Mouse (Mus musculus): Measurements from ENCODE around the gene Evpl.
A peak's percentile ranks its signal among the peaks of the same experiment; 100 is the strongest.

The Evpl gene

GRCm38 (mm10) chr11:116255982-116256675 lies 18.3 kb upstream of the Evpl start:
- no peak for DNase-seq (ENCODE audit: extremely low spot score, low read depth, low spot score)

DNA sequence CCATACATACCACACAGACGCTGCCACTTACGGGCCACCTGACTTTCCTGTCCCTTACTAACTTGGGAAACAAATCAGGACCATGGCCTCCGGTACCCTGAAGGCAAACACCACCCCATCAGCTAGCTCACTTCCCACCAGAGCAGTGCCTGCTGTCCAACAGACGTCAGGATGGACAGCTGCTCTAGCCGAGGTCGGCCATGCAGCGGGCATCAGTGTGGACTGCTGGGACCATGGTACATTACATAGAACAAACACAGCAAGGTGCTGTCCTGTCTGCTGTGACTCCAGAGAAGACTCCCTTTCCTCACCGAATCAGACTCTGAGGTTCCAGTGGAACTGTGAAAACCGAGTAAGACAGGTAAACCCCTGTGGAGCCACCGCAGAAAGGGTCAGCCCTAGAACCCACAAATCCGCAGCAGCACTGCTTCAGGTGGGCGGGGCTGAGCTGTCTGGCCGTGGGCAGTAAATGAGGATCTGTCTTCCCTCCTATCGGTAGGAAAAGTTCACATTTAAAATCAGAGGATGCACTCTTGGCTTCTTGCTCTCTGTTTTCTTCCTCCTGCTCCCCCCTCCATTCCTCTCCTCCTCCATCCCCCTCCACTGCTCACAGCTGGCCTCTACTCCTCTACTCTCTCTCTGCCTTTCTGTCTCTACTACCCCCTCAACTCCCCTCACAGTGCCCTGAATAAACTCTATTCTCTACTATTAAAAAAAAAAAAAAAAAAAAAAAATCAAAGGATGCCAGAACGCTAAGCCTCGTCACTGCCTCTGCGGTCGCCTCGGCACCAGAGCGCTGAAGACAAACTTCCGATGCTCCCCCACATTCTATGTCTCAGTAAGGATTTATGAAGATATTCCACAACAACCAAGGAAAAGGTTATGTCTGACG lies 17.5 kb upstream of the Evpl start:
- no peak for DNase-seq (ENCODE audit: extremely low spot score, low read depth, low spot score)

GRCm38 (mm10) chr11:116254627-116255026 lies 16.8 kb upstream of the Evpl start:
- DNase-seq (ENCODE audit: extremely low spot score, low read depth, low spot score) = no peak

DNA sequence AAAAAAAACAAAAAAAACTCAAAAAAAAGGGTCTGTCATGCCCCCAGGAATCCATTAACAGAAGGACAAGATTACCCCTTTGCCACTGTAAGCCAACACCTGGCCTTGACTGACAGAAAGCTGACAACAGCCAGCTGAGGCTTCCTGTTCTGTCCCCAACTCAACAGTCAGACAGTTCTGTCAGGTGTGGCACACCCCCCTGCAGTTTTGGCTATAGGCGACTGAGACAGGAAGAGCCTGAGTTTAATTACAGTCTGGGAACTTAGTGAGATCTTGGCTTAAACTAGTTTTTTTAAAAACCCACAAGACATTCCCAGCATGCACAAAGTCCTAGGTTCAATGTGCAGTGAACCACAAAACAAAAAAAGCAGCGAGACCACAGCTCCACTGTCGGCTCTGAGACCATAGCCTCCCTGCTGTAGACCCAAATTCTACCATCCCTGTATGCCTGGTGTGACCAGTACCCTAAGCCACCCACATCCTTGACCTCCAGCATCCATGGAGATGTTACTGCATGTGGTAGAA lies 15.3 kb upstream of the Evpl start:
- no peak for DNase-seq (ENCODE audit: extremely low spot score, low read depth, low spot score)

GRCm38 (mm10) chr11:116250898-116251297 lies 13.0 kb upstream of the Evpl start:
- DNase-seq (ENCODE audit: extremely low spot score, low read depth, low spot score) = no peak

DNA sequence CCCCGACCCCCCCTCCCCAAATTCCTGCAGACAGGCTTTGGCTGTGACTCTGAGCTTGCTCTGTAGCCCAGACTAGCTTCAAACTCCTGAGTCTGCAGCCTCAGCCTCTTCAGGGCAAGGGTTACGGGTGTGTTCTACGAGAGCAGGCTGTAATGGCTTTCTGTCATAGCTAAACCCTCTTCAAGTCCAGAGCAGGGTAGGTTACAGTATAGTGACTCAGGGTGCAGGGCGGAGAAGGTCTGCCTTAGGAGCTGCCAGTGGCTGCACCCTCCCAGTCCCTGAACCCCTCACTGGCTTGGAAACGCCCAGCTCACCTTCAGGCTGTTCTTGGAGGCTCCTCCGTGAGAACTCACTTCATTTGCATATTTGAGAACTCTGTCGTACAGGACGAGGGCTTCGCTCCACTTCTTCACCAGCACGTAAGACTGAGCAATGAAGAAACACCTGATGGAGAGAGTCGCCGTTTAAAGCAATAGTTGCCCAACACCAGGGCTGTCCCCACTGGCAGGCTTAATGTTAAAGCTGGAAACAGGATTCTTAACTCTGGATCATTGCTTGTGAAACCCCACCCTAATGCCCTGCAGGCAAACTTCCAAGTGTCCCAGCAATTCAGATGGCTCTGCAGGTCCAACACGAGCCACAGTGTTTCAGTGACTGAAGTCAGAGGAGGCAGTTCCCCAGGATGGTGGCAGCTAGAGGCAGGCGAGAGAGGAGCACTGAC lies 9.8 kb upstream of the Evpl start:
- no peak for DNase-seq (ENCODE audit: extremely low spot score, low read depth, low spot score)

GRCm38 (mm10) chr11:116245616-116246015 lies 7.7 kb upstream of the Evpl start:
- DNase-seq (ENCODE audit: extremely low spot score, low read depth, low spot score) = no peak

GRCm38 (mm10) chr11:116244580-116244979 lies 6.7 kb upstream of the Evpl start:
- no peak for DNase-seq (ENCODE audit: extremely low spot score, low read depth, low spot score)

GRCm38 (mm10) chr11:116241744-116242235 lies 3.9 kb upstream of the Evpl start:
- no peak for DNase-seq (ENCODE audit: extremely low spot score, low read depth, low spot score)

DNA sequence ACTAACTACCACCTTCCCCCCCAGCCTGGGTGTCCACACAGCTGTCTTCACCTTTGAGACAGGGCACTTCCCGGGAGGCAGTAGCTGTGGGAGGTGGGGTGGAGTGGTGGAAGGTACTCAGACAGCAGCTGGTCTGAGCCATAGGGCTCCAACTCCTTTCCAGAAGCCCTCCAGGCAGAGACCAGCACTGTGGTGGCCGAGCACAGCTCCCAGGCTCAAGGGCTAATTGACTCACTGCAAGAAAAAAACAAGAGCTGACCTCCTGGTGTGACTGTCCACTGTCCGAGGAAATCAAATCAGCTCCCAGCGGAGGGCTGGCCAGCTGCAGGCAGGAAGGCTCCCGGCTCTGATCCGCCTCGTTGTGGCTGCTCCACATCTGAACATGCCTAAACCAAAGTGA lies 1.9 kb upstream of the Evpl start:
- DNase-seq (ENCODE audit: extremely low spot score, low read depth, low spot score) = no peak

GRCm38 (mm10) chr11:116234901-116235300 lies 3.0 kb downstream of the Evpl start:
- no peak for DNase-seq (ENCODE audit: extremely low spot score, low read depth, low spot score)

DNA sequence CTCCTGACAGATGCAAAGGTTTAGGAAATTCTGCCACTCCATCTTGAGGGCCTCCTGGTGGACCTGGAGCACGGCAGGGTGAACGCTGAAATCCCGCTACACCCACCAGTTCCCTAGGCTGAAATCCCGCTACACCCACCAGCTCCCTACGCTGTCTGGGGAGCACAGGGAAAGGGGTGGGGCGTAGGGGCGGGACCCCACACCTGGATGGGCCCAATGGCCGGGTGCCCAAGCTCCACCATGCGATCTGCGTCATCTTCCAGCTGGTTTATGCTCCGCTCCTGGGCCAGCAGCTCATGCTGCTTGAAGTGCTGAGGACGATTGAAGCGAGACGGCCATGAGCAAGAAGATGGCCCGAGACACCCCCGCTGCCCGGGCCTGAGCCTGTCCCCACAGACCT lies 5.5 kb downstream of the Evpl start:
- DNase-seq (ENCODE audit: extremely low spot score, low read depth, low spot score) = no peak

- no peak for DNase-seq (ENCODE audit: extremely low spot score, low read depth, low spot score)
Observed at GRCm38 (mm10) chr11:116228699-116229098, 9.2 kb downstream of the Evpl start.

DNA sequence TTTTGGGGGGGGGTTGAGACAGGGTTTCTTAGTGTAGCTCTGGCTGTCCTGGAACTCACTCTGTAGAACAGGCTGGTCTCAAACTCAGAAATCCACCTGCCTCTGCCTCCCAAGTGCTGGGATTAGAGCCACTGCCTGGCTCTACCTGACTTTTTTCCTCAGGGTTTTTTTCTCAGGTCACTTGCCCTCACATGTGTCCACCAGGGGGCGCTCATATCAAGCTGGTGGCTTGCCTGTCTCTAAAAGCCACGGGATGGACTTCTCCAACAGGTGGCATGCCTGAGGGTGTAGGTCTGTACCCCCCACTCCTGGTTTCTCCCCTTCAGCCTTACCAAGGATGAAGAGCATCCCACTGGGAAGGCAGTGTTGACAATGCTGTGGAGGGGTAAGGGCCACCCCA lies 11.5 kb downstream of the Evpl start:
- peak; percentile 63 for DNase-seq (ENCODE audit: extremely low spot score, low read depth, low spot score)

- no peak for DNase-seq (ENCODE audit: extremely low spot score, low read depth, low spot score)
Observed at GRCm38 (mm10) chr11:116222740-116223059, 15.2 kb downstream of the Evpl start.

GRCm38 (mm10) chr11:116221931-116222739 lies 15.7 kb downstream of the Evpl start:
- no peak for DNase-seq (ENCODE audit: extremely low spot score, low read depth, low spot score)

DNA sequence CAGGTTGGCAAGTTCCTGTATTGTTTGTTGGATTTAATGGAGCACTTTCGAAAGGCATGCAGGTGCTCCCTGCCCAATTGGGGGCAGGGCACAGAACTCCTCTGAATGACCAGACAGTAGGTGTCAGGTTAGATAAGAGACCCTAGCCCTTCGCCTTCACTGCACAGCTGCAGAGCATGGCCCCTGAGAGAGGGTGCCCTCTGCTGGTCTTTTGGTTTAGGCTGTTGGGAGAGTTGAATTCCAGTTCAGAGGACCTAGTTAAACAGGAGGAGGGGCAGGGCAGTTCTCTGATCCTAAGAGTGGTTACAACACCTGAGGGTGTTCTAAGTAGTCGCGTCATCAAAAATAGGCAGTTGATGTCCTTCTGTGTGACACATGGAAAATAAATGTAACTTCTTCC lies 18.0 kb downstream of the Evpl start:
- DNase-seq (ENCODE audit: extremely low spot score, low read depth, low spot score) = no peak

DNA sequence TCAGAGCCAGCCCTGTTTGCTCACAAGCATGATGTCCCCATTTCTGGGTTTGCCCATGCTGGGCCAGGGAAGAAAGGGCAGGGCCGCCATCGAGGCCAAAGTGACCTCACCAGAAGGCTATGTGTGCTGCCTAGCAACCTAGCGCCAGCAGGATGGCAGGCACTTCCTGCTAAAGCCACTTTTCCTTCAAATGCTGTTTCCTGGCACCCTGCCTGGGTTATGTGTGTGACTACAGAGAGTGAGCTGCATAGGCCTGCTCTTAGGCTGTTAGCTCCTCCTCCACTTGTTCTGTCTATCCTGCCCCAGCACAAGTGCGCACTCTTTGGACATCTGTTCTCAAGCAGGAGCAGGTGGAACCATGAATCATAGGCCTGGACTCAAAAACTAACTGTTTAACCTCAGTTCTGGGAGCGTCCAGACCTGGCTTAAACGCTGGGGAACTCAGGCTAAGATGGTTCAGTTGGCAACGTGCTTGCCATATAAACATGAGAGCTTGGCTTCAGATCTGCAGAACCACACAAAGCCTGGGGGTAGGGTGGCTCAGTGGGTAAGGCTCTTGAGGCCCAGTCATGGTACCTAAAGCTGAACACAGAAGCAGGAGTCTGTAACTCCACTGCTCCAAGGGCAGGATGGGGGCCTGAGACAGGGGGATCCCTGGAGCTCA lies 19.0 kb downstream of the Evpl start:
- no peak for DNase-seq (ENCODE audit: extremely low spot score, low read depth, low spot score)

DNA sequence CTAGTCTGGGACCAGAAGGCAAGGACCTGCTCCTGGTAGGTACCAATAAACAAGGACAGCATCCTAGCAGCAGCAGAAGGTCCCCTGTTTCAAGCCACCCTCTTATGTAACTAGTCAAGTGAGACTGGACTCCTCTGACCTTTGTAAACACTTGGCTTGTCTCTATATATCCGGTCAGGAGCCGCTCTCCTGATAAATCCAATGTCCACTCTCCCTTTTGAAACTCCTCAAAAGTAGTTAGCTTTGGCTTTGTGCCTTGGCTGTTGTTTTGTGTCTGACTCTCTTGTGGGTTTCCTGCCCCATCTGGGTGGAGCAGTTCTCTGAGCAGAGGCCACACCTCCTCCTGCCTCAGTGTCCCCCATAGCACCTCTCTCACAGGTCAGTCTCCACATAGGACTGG lies 19.6 kb downstream of the Evpl start:
- no peak for DNase-seq (ENCODE audit: extremely low spot score, low read depth, low spot score)

- DNase-seq (ENCODE audit: extremely low spot score, low read depth, low spot score) = no peak
Observed at GRCm38 (mm10) chr11:116216549-116216948, 21.3 kb downstream of the Evpl start.
